Mouse (Mus musculus) kidney, adult 2 months (tissue): ENCODE data around the gene Satb2.

Source experiments
- CTCF ChIP-seq: fragments of 200-500 bp; conservative IDR thresholded peaks from 2 replicates; pipeline ENCODE4 v1.5.1; 2011; ENCODE audit warnings: low read depth, mild to moderate bottlenecking, control low read depth, low read length, moderate library complexity, mixed read lengths; ENCODE audit not compliant: insufficient read depth, insufficient read length
- POLR2A ChIP-seq: fragments of 200-500 bp; IDR thresholded peaks from one replicate; pipeline ENCODE4 v1.6.1; 2011; ENCODE audit warnings: low read depth, low read length, control low read depth

DNA sequence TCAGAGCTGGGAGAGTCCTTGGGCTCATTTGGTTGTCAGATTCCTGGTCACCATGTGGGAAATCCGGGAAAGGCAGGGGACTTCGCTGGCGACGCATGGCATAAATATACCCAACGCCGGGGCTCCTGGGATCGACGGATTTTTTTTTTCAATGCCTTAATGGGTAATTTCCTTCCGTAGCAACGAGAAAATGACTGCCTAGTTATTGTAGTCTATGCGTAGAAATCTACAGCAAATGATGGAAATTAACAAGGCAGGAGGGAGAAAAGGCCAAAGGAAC lies 1.7 kb downstream of the Satb2 start:
- no peak for TF ChIP-seq CTCF
- no peak for TF ChIP-seq POLR2A
